Mouse (Mus musculus) limb, embryonic 11.5 days (tissue): ENCODE measurements around the gene Fn3krp. TPM values are rescaled to one million over a fixed set of nuclear protein-coding genes. Genes with fewer than 3 reads are reported as not detected.

ENCODE experiments used
- ATAC-seq: fragments of 200-750 bp; cut with Nextera tagmentation; 2 replicates; pipeline ENCODE4 v1.8.0; 2017; ENCODE audit warnings: low read depth; ENCODE audit not compliant: insufficient number of reproducible peaks, low FRiP score, low TSS enrichment
- DNase-seq: peaks from one replicate; pipeline ENCODE4 v3.0.0-alpha.2; 2015; ENCODE audit warnings: low spot score
- H3K27ac ChIP-seq: fragments of 300-500 bp; sonication (generic); replicated peaks from 2 replicates; pipeline ENCODE4 v1.5.1; 2014; ENCODE audit warnings: low read depth, mild to moderate bottlenecking, low read length
- H3K27me3 ChIP-seq: fragments of 300-500 bp; sonication (generic); 2 replicates; pipeline ENCODE4 v1.6.1; 2014; ENCODE audit warnings: mild to moderate bottlenecking, low read length, mixed read lengths; ENCODE audit not compliant: control insufficient read depth, insufficient read depth
- H3K36me3 ChIP-seq: fragments of 300-500 bp; sonication (generic); 2 replicates; pipeline ENCODE4 v1.6.1; 2014; ENCODE audit warnings: mild to moderate bottlenecking, low read length, moderate library complexity, mixed read lengths; ENCODE audit not compliant: control insufficient read depth, insufficient read depth
- H3K4me1 ChIP-seq: fragments of 300-500 bp; sonication (generic); 2 replicates; pipeline ENCODE4 v1.6.1; 2014; ENCODE audit warnings: low read length, mixed read lengths; ENCODE audit not compliant: control insufficient read depth, insufficient read depth
- H3K4me2 ChIP-seq: fragments of 300-500 bp; sonication (generic); 2 replicates; pipeline ENCODE4 v1.6.1; 2014; ENCODE audit warnings: low read depth, mild to moderate bottlenecking, moderate library complexity; ENCODE audit not compliant: severe bottlenecking
- H3K4me3 ChIP-seq: fragments of 300-500 bp; sonication (generic); 2 replicates; pipeline ENCODE4 v1.5.1; 2014; ENCODE audit warnings: low read depth, low read length
- H3K9ac ChIP-seq: fragments of 300-500 bp; sonication (generic); 2 replicates; pipeline ENCODE4 v1.6.1; 2014; ENCODE audit warnings: mild to moderate bottlenecking, low read length
- H3K9me3 ChIP-seq: fragments of 300-500 bp; sonication (generic); 2 replicates; pipeline ENCODE4 v1.6.1; 2016; ENCODE audit warnings: low read length; ENCODE audit not compliant: control insufficient read depth
- WGBS: fragments of 180-500 bp; shearing (Covaris S2); extraction: QIAGEN DNeasy Blood & Tissue Kit; methylation state at CpG from one replicate; pipeline ENCODE4 v1.1.7; 2014; 5-methylcytosine and 5-hydroxymethylcytosine counted together
- polyA plus RNA-seq: library from polyadenylated mRNA; unstranded; fragments of >200 nt; fragmentation: Nextera tagmentation; extraction: Ambion mirVana; gene quantifications from 2 replicates; pipeline ENCODE4 v1.2.1, GENCODE M21; 2014

The Fn3krp gene
- polyA plus RNA-seq, 1 experiment from 2014 or later: 8.3 TPM

- DNase-seq: peak; percentile 79
- no peak within 1 kb of the TSS for H3K27ac ChIP-seq
- ATAC-seq: peak; percentile 88
- peak within 1 kb of the TSS; percentile 76 for H3K4me2 ChIP-seq
- no peaks in the 10 kb centered on the region for H3K27me3 ChIP-seq
- 9% methylated on average over 30 of the region's 30 CpGs for WGBS
- H3K36me3 ChIP-seq: no peaks in the 10 kb centered on the region
- peaks cover 4% of the 10 kb centered on the region; the same call in 1 of the 2 replicates for H3K4me1 ChIP-seq
- peak within 1 kb of the TSS; percentile 19; the same call in 1 of the 2 replicates for H3K9ac ChIP-seq
- H3K4me3 ChIP-seq: peak within 1 kb of the TSS; percentile 29
- H3K9me3 ChIP-seq: no peaks in the 10 kb centered on the region
Measured at GRCm38 (mm10) chr11:121434156-121435155, 13.3 kb downstream of the Fn3krp start, which contains the start of gene Fn3k. Gene Fn3k (plus strand): TSS chr11:121434913.

- Histone ChIP-seq H3K27me3 (no peaks in the 10 kb centered on the region), H3K4me2 (no peak overlapping the region), H3K36me3 (no peaks in the 10 kb centered on the region), H3K27ac (no peak overlapping the region), H3K4me3 (no peak overlapping the region), H3K9ac (no peak overlapping the region), H3K4me1 (peaks cover 7% of the 10 kb centered on the region; the same call in 1 of the 2 replicates), H3K9me3 (no peaks in the 10 kb centered on the region)
- WGBS: 79% methylated on average over 5 of the region's 5 CpGs
- DNase-seq: no peak
- ATAC-seq: no peak
Measured at GRCm38 (mm10) chr11:121437236-121437635, 16.0 kb downstream of the Fn3krp start.

GRCm38 (mm10) chr11:121439686-121440292 is 18.6 kb downstream of the Fn3krp start:
- H3K4me1 ChIP-seq: peaks cover 7% of the 10 kb centered on the region; the same call in 1 of the 2 replicates
- H3K36me3 ChIP-seq: no peaks in the 10 kb centered on the region
- H3K9ac ChIP-seq: no peak overlapping the region
- WGBS: 74% methylated on average over 5 of the region's 5 CpGs
- no peak overlapping the region for H3K27ac ChIP-seq
- no peaks in the 10 kb centered on the region for H3K9me3 ChIP-seq
- no peaks in the 10 kb centered on the region for H3K27me3 ChIP-seq
- H3K4me2 ChIP-seq: no peak overlapping the region
- DNase-seq (no peak), ATAC-seq (no peak)
- H3K4me3 ChIP-seq: no peak overlapping the region

- 0 out of 2 replicates have a peak, but pooled peaks cover 3% of the 10 kb centered on the region for H3K4me1 ChIP-seq
- 84% methylated on average over 4 of the region's 4 CpGs for WGBS
- H3K9me3 ChIP-seq: no peaks in the 10 kb centered on the region
- no peak overlapping the region for H3K4me3 ChIP-seq
- no peaks in the 10 kb centered on the region for H3K36me3 ChIP-seq
- no peak overlapping the region for H3K4me2 ChIP-seq
- ATAC-seq (no peak), DNase-seq (no peak)
- H3K27ac ChIP-seq: no peak overlapping the region
- no peaks in the 10 kb centered on the region for H3K27me3 ChIP-seq
- no peak overlapping the region for H3K9ac ChIP-seq
Measured at GRCm38 (mm10) chr11:121441653-121442052, 20.5 kb downstream of the Fn3krp start.

- Histone ChIP-seq H3K4me3 (no peak overlapping the region), H3K36me3 (no peaks in the 10 kb centered on the region), H3K4me1 (0 out of 2 replicates have a peak, but pooled peaks cover 3% of the 10 kb centered on the region), H3K27me3 (no peaks in the 10 kb centered on the region), H3K9ac (no peak overlapping the region), H3K27ac (no peak overlapping the region), H3K9me3 (no peaks in the 10 kb centered on the region), H3K4me2 (no peak overlapping the region)
- ATAC-seq (no peak), DNase-seq (no peak)
- WGBS: 54% methylated on average over 2 of the region's 2 CpGs
Measured at GRCm38 (mm10) chr11:121442076-121442475, 20.9 kb downstream of the Fn3krp start.

- H3K9ac ChIP-seq: peak overlapping the region; percentile 1; the same call in 1 of the 2 replicates
- no peak for ATAC-seq
- no peaks in the 10 kb centered on the region for H3K9me3 ChIP-seq
- H3K27me3 ChIP-seq: no peaks in the 10 kb centered on the region
- peaks cover 5% of the 10 kb centered on the region; the same call in 1 of the 2 replicates for H3K4me1 ChIP-seq
- H3K27ac ChIP-seq: no peak overlapping the region
- H3K4me2 ChIP-seq: peak overlapping the region; percentile 77
- H3K36me3 ChIP-seq: no peaks in the 10 kb centered on the region; the same call in 1 of the 2 replicates
- peak overlapping the region; percentile 94 for H3K4me3 ChIP-seq
- no peak for DNase-seq
- WGBS: 22% methylated on average over 9 of the region's 9 CpGs
Measured at GRCm38 (mm10) chr11:121451216-121451726, 30.1 kb downstream of the Fn3krp start.

- Histone ChIP-seq H3K9me3 (no peaks in the 10 kb centered on the region), H3K9ac (peak within 1 kb of the TSS; percentile 73), H3K4me2 (peak within 1 kb of the TSS; percentile 77), H3K36me3 (no peaks in the 10 kb centered on the region; the same call in 1 of the 2 replicates), H3K27me3 (no peaks in the 10 kb centered on the region), H3K27ac (no peak within 1 kb of the TSS), H3K4me1 (peaks cover 5% of the 10 kb centered on the region; the same call in 1 of the 2 replicates), H3K4me3 (peak within 1 kb of the TSS; percentile 94)
- DNase-seq (peak; percentile 95), ATAC-seq (peak; percentile 92)
- WGBS: under 1% methylated on average over 58 of the region's 58 CpGs
Measured at GRCm38 (mm10) chr11:121451753-121452635, 30.8 kb downstream of the Fn3krp start, which contains the start of gene Tbcd. Gene Tbcd (plus strand): TSS chr11:121451949.
